Mouse (Mus musculus) forebrain, embryonic 14.5 days (tissue): ENCODE measurements around the gene Srebf2. TPM values are rescaled to one million over a fixed set of nuclear protein-coding genes. Genes with fewer than 3 reads are reported as not detected.
"Not testable (repeated sequence)": the region's sequence is repeated elsewhere in the genome, so short reads cannot be mapped to it uniquely, and the experiment has no call there.

Experiments
- ATAC-seq: fragments of 200-750 bp; cut with Nextera tagmentation; 2 replicates; pipeline ENCODE4 v1.8.0; 2017; ENCODE audit warnings: mild to moderate bottlenecking, moderate library complexity
- DNase-seq: peaks from one replicate; pipeline ENCODE4 v3.0.0-alpha.2; 2015; ENCODE audit warnings: low spot score
- H3K27ac ChIP-seq: fragments of 300-500 bp; sonication (generic); 2 replicates; pipeline ENCODE4 v1.5.1; 2014; ENCODE audit warnings: low read depth, mild to moderate bottlenecking, control low read depth, low read length, moderate library complexity
- H3K27me3 ChIP-seq: fragments of 300-500 bp; sonication (generic); replicated peaks from 2 replicates; pipeline ENCODE4 v1.6.1; 2014; ENCODE audit warnings: low read length, control low read depth, mixed read lengths; ENCODE audit not compliant: control insufficient read depth, insufficient read depth
- H3K36me3 ChIP-seq: fragments of 300-500 bp; sonication (generic); 2 replicates; pipeline ENCODE4 v1.6.1; 2014; ENCODE audit warnings: low read length, control low read depth; ENCODE audit not compliant: control insufficient read depth, insufficient read depth
- H3K4me1 ChIP-seq: fragments of 300-500 bp; sonication (generic); 2 replicates; pipeline ENCODE4 v1.6.1; 2014; ENCODE audit warnings: antibody characterized with exemption, low read length, control low read depth; ENCODE audit not compliant: control insufficient read depth, insufficient read depth
- H3K4me2 ChIP-seq: fragments of 300-500 bp; sonication (generic); 2 replicates; pipeline ENCODE4 v1.6.1; 2014; ENCODE audit warnings: mild to moderate bottlenecking, control low read depth, low read length
- H3K4me3 ChIP-seq: fragments of 300-500 bp; sonication (generic); 2 replicates; pipeline ENCODE4 v1.5.1; 2014; ENCODE audit warnings: low read depth, low read length, control low read depth
- H3K9ac ChIP-seq: fragments of 300-500 bp; sonication (generic); 2 replicates; pipeline ENCODE4 v1.6.1; 2014; ENCODE audit warnings: mild to moderate bottlenecking, low read length, control low read depth, moderate library complexity
- H3K9me3 ChIP-seq: fragments of 300-500 bp; sonication (generic); replicated peaks from 2 replicates; pipeline ENCODE4 v1.6.1; 2016; ENCODE audit warnings: low read length, control low read depth, mixed read lengths; ENCODE audit not compliant: control insufficient read depth
- WGBS: fragments of 180-500 bp; shearing (Covaris S2); extraction: QIAGEN DNeasy Blood & Tissue Kit; methylation state at CpG from one replicate; pipeline ENCODE4 v1.1.7; 2014; 5-methylcytosine and 5-hydroxymethylcytosine counted together
- polyA plus RNA-seq: library from polyadenylated mRNA; unstranded; fragments of >200 nt; fragmentation: Nextera tagmentation; extraction: Ambion mirVana; gene quantifications from 2 replicates; pipeline ENCODE4 v1.2.1, GENCODE M21; 2014

Gene Srebf2
- polyA plus RNA-seq, 1 experiment from 2014 or later = 99.6 TPM

GRCm38 (mm10) chr15:82231591-82232378, 84.8 kb downstream of the Srebf2 start:
- DNase-seq (peak; percentile 77), ATAC-seq (peak; percentile 56; the same call in 1 of the 2 replicates)
- no peaks in the 10 kb centered on the region for H3K9me3 ChIP-seq
- no peaks in the 10 kb centered on the region for H3K4me1 ChIP-seq
- no peak overlapping the region for H3K4me2 ChIP-seq
- no peak overlapping the region for H3K9ac ChIP-seq
- H3K36me3 ChIP-seq = peaks cover 6% of the 10 kb centered on the region
- 51% methylated on average over 11 of the region's 11 CpGs for WGBS
- H3K27me3 ChIP-seq = no peaks in the 10 kb centered on the region
- no peak overlapping the region for H3K4me3 ChIP-seq
- 0 out of 2 replicates have a peak overlapping the region, but pooled peaks have one; percentile 39 for H3K27ac ChIP-seq

GRCm38 (mm10) chr15:82232651-82233050, 85.7 kb downstream of the Srebf2 start:
- H3K27ac ChIP-seq = no peak overlapping the region
- H3K9ac ChIP-seq = no peak overlapping the region
- no peak overlapping the region for H3K4me3 ChIP-seq
- WGBS = 67% methylated on average over 4 of the region's 4 CpGs
- H3K9me3 ChIP-seq = no peaks in the 10 kb centered on the region
- H3K4me1 ChIP-seq = no peaks in the 10 kb centered on the region
- ATAC-seq (no peak), DNase-seq (no peak)
- no peak overlapping the region for H3K4me2 ChIP-seq
- H3K27me3 ChIP-seq = no peaks in the 10 kb centered on the region
- H3K36me3 ChIP-seq = peaks cover 6% of the 10 kb centered on the region

- no peak overlapping the region for H3K4me3 ChIP-seq
- no peak overlapping the region for H3K4me2 ChIP-seq
- no peaks in the 10 kb centered on the region for H3K27me3 ChIP-seq
- ATAC-seq (no peak), DNase-seq (no peak)
- H3K36me3 ChIP-seq = peaks cover 9% of the 10 kb centered on the region
- 77% methylated on average over 10 of the region's 10 CpGs for WGBS
- H3K27ac ChIP-seq = no peak overlapping the region
- no peak overlapping the region; the same call in 1 of the 2 replicates for H3K9ac ChIP-seq
- no peaks in the 10 kb centered on the region for H3K9me3 ChIP-seq
- no peaks in the 10 kb centered on the region for H3K4me1 ChIP-seq
Observed at GRCm38 (mm10) chr15:82235661-82236060, 88.7 kb downstream of the Srebf2 start.

GRCm38 (mm10) chr15:82236565-82236964, 89.6 kb downstream of the Srebf2 start:
- peak; percentile 85 for DNase-seq
- peak; percentile 87 for ATAC-seq
- no peak overlapping the region for H3K4me2 ChIP-seq
- no peak overlapping the region for H3K4me3 ChIP-seq
- no peaks in the 10 kb centered on the region for H3K9me3 ChIP-seq
- H3K27me3 ChIP-seq = no peaks in the 10 kb centered on the region
- H3K36me3 ChIP-seq = peaks cover 9% of the 10 kb centered on the region
- no peak overlapping the region for H3K27ac ChIP-seq
- 24% methylated on average over 5 of the region's 5 CpGs for WGBS
- no peaks in the 10 kb centered on the region for H3K4me1 ChIP-seq
- H3K9ac ChIP-seq = no peak overlapping the region

- Histone ChIP-seq H3K36me3 (no peaks in the 10 kb centered on the region), H3K4me2 (peak overlapping the region; percentile 92), H3K27me3 (no peaks in the 10 kb centered on the region), H3K4me1 (peaks cover 4% of the 10 kb centered on the region; the same call in 1 of the 2 replicates), H3K27ac (no peak overlapping the region), H3K9me3 (no peaks in the 10 kb centered on the region), H3K4me3 (peak overlapping the region; percentile 67), H3K9ac (peak overlapping the region; percentile 77)
- ATAC-seq (no peak), DNase-seq (no peak)
- WGBS = 67% methylated on average over 3 of the region's 3 CpGs
Observed at GRCm38 (mm10) chr15:82243311-82243710, 96.3 kb downstream of the Srebf2 start.

GRCm38 (mm10) chr15:82243742-82244114, 96.7 kb downstream of the Srebf2 start:
- no peak for DNase-seq
- Histone ChIP-seq H3K4me1 (peaks cover 4% of the 10 kb centered on the region; the same call in 1 of the 2 replicates), H3K4me3 (peak overlapping the region; percentile 67), H3K27me3 (no peaks in the 10 kb centered on the region), H3K4me2 (peak overlapping the region; percentile 92), H3K36me3 (no peaks in the 10 kb centered on the region), H3K27ac (peak overlapping the region; percentile 63; the same call in 1 of the 2 replicates), H3K9me3 (no peaks in the 10 kb centered on the region), H3K9ac (peak overlapping the region; percentile 77)
- 5% methylated on average over 12 of the region's 12 CpGs for WGBS
- ATAC-seq = no peak

GRCm38 (mm10) chr15:82244115-82244804, 97.3 kb downstream of the Srebf2 start, which contains the start of gene Cenpm:
Cenpm (minus strand) TSS chr15:82244748.
- Histone ChIP-seq H3K9ac (peak within 1 kb of the TSS; percentile 77), H3K4me1 (peaks cover 4% of the 10 kb centered on the region; the same call in 1 of the 2 replicates), H3K27ac (peak within 1 kb of the TSS; percentile 83; the same call in 1 of the 2 replicates), H3K36me3 (no peaks in the 10 kb centered on the region), H3K27me3 (no peaks in the 10 kb centered on the region), H3K9me3 (no peaks in the 10 kb centered on the region), H3K4me3 (peak within 1 kb of the TSS; percentile 67), H3K4me2 (peak within 1 kb of the TSS; percentile 92)
- peak; percentile 99 for ATAC-seq
- DNase-seq = peak; percentile 96
- WGBS = under 1% methylated on average over 64 of the region's 65 CpGs

- H3K9ac ChIP-seq = peak overlapping the region; percentile 77
- ATAC-seq, H3K36me3 ChIP-seq, H3K9me3 ChIP-seq, DNase-seq, H3K27me3 ChIP-seq, H3K4me1 ChIP-seq: not testable (repeated sequence)
- 20% methylated on average over 9 of the region's 9 CpGs for WGBS
- peak overlapping the region; percentile 92 for H3K4me2 ChIP-seq
- peak overlapping the region; percentile 83; the same call in 1 of the 2 replicates for H3K27ac ChIP-seq
- peak overlapping the region; percentile 67 for H3K4me3 ChIP-seq
Observed at GRCm38 (mm10) chr15:82244805-82245161, 97.8 kb downstream of the Srebf2 start.
